12 mouse cellular contexts compared by ENCODE assay signal in genomic region chr17:80660234-80660633, GRCm38 (mm10).
DNase-seq lines count a peak whose midpoint lies in the region; ATAC-seq and TF ChIP-seq lines count a peak whose summit lies in the region.
"Had no signal": no experiment of that assay in that cellular context is flagged by ENCODE, and none has a peak within 500 bp of the region (broad histone marks: within the 10 kb centered on the region; RNA-seq: fewer than 3 reads in every experiment).

No protein-coding gene starts in this region.

- H3K27me3 ChIP-seq in heart, adult 2 months (ENCODE audit: control insufficient read depth, insufficient read depth, low read length): no peaks in the 10 kb centered on the region
- H3K27me3 ChIP-seq: lung, embryonic 15.5 days had no signal

- TF ChIP-seq EP300 in heart, adult 2 months (IDR thresholded peaks at IDR 0.05; ENCODE audit: insufficient read depth, low read depth, low read length): no peak

- no peak for TF ChIP-seq CTCF in layer of hippocampus, adult 2 months (conservative IDR thresholded peaks at IDR 0.05)
- TF ChIP-seq CTCF in heart, adult 2 months (IDR thresholded peaks at IDR 0.05): no peak

- H3K27ac ChIP-seq in layer of hippocampus, adult 2 months: peak overlapping the region; percentile 43; the same call in 1 of the 2 replicates
- no peak overlapping the region for H3K27ac ChIP-seq in heart, adult 2 months
- H3K27ac ChIP-seq: lung, embryonic 15.5 days had no signal

- peaks cover 14% of the 10 kb centered on the region for H3K36me3 ChIP-seq in heart, adult 2 months (ENCODE audit: control insufficient read depth, insufficient read depth, low read length)

- WGBS in heart, adult 2 months: 81% methylated on average over 2 of the region's 2 CpGs

- no peak overlapping the region for H3K4me3 ChIP-seq in layer of hippocampus, adult 2 months
- H3K4me3 ChIP-seq in heart, adult 2 months: no peak overlapping the region
- H3K4me3 ChIP-seq: lung, embryonic 15.5 days had no signal

- H3K9ac ChIP-seq in heart, adult 2 months (ENCODE audit: low read depth, low read length): no peak overlapping the region
- H3K9ac ChIP-seq: lung, embryonic 15.5 days had no signal

- ATAC-seq in cerebellum, adult (ENCODE audit: insufficient number of reproducible peaks, low FRiP score, low TSS enrichment): peak; percentile 69; the same call in 1 of the 2 replicates

- TF ChIP-seq POLR2A in heart, adult 2 months (IDR thresholded peaks at IDR 0.05; ENCODE audit: insufficient read depth, low read depth, low read length): no peak

- peaks cover 7% of the 10 kb centered on the region; the same call in 1 of the 2 replicates for H3K79me2 ChIP-seq in heart, adult 2 months (replicated peaks; ENCODE audit: control insufficient read depth, insufficient read depth, low read length)

- DNase-seq in layer of hippocampus, adult 2 months (ENCODE audit: low spot score in 2 of 2): no peak
- no peak for DNase-seq in layer of hippocampus, postnatal 10 days (ENCODE audit: low spot score in 2 of 2)
- peak; percentile 94 for DNase-seq in brain, adult 2 months (ENCODE audit: low read depth, low spot score)
- DNase-seq in cerebellum, postnatal 14 days: peak; percentile 74 to 84
- no peak for DNase-seq in spleen, postnatal 36 days (ENCODE audit: low spot score in 2 of 2)
- no peak for DNase-seq in heart, adult 2 months
- DNase-seq: adrenal gland, postnatal 10 days; heart, adult 18-20 months; kidney, adult 2 months; kidney, postnatal 36 days had no signal

- intact Hi-C loops in heart, adult 2 months (cut with DNase I): no loop called here

- H3K4me1 ChIP-seq in heart, adult 2 months (ENCODE audit: control insufficient read depth, insufficient read depth, low read length): peaks cover 8% of the 10 kb centered on the region

Comparison
In these comparisons a context has a peak if more than half of its experiments do, and no peak if none do; other contexts are left out.
1. DNase-seq: peak in brain, adult 2 months (single experiment) and cerebellum, postnatal 14 days (2 of 2); none in layer of hippocampus, adult 2 months (0 of 2), layer of hippocampus, postnatal 10 days (0 of 2), spleen, postnatal 36 days (0 of 2) and heart, adult 2 months (0 of 2).